Mouse (Mus musculus): ENCODE results near the gene Mrtfa.

- TF ChIP-seq CTCF (IDR thresholded peaks at IDR 0.05; ENCODE audit: low read depth, low read length) (no peak), POLR2A (IDR thresholded peaks at IDR 0.05; ENCODE audit: borderline replicate concordance, low read depth, low read length) (no peak)
Measured at GRCm38 (mm10) chr15:81011523-81011922, 179.0 kb downstream of the Mrtfa start.
